Mouse (Mus musculus): ENCODE results near the gene Sirt4. TPM values are rescaled to one million over a fixed set of nuclear protein-coding genes. Genes with fewer than 3 reads are reported as not detected.

The Sirt4 gene
- polyA plus RNA-seq, 1 experiment from 2014 or later = 17.2 TPM

DNA sequence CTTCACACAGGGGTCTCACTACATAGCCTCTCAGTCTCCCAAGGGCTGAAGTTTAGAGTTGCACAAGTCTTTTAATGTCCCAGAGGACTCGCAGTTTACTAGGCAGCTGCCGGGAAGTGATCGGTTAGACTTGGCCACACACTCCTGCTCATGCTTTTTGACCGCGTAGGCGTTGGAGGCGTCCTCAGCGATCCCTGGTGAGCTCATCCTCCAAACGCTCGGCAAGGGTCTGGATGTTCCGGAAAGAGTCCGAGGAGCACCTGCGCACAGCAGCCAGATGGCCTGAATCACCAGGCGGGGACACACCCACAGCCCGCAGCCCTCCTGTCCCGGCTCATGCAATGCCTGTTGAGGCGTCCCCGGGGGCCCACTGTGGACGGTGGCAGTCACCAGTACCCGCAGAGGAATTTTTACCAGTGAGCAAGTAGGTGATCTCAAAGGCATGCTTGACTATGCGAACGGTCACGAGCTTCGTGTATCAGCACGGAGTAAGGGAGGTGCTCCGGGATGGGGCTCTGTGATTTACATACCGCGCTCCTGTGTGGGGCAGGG is 7.3 kb upstream of the Sirt4 start:
- Histone ChIP-seq H3K9me3 (replicated peaks; ENCODE audit: control insufficient read depth, low read length) (no peaks in the 10 kb centered on the region), H3K4me1 (ENCODE audit: control insufficient read depth, insufficient read depth, low read length) (peaks cover 5% of the 10 kb centered on the region; the same call in 1 of the 2 replicates), H3K27me3 (ENCODE audit: control insufficient read depth, insufficient read depth, low read length) (no peaks in the 10 kb centered on the region), H3K36me3 (replicated peaks; ENCODE audit: control insufficient read depth, insufficient read depth, low read depth, low read length) (no peaks in the 10 kb centered on the region), H3K4me2 (ENCODE audit: low read depth, low read length) (peak overlapping the region; percentile 45), H3K4me3 (ENCODE audit: low read depth, low read length) (0 out of 2 replicates have a peak overlapping the region, but pooled peaks have one; percentile 4), H3K27ac (replicated peaks; ENCODE audit: low read depth, low read length) (no peak overlapping the region), H3K9ac (replicated peaks; ENCODE audit: low read length) (no peak overlapping the region)
- no peak for ATAC-seq (replicated peaks; ENCODE audit: insufficient number of reproducible peaks, low FRiP score, low TSS enrichment, low read depth)
- WGBS = 8% methylated on average over 28 of the region's 28 CpGs
- DNase-seq (ENCODE audit: low spot score) = no peak

DNA sequence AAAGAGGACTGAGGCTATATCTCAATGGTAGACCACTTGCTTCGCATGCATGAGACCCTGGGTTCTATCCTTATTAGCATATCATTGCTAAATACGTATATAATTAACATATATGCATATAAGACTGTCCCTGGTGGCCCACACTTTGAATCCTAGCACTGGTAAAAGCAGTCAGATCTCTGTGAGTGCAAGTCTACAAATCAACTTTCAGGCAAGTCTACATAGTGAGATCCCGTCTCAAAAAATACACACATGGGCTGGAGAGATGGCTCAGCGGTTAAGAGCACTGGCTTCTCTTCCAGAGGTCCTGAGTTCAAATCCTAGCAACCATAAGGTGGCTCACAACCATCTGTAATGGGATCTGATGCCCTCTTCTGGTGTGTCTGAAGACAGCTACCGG is 6.6 kb upstream of the Sirt4 start:
- no peak overlapping the region for H3K27ac ChIP-seq (replicated peaks; ENCODE audit: low read depth, low read length)
- H3K9me3 ChIP-seq (replicated peaks; ENCODE audit: control insufficient read depth, low read length) = no peaks in the 10 kb centered on the region
- H3K4me1 ChIP-seq (ENCODE audit: control insufficient read depth, insufficient read depth, low read length) = peaks cover 5% of the 10 kb centered on the region; the same call in 1 of the 2 replicates
- DNase-seq (ENCODE audit: low spot score) (no peak), ATAC-seq (replicated peaks; ENCODE audit: insufficient number of reproducible peaks, low FRiP score, low TSS enrichment, low read depth) (no peak)
- no peak overlapping the region for H3K4me2 ChIP-seq (ENCODE audit: low read depth, low read length)
- no peaks in the 10 kb centered on the region for H3K36me3 ChIP-seq (replicated peaks; ENCODE audit: control insufficient read depth, insufficient read depth, low read depth, low read length)
- no peaks in the 10 kb centered on the region for H3K27me3 ChIP-seq (ENCODE audit: control insufficient read depth, insufficient read depth, low read length)
- H3K4me3 ChIP-seq (ENCODE audit: low read depth, low read length) = no peak overlapping the region
- H3K9ac ChIP-seq (replicated peaks; ENCODE audit: low read length) = no peak overlapping the region
- 40% methylated on average over 5 of the region's 5 CpGs for WGBS

DNA sequence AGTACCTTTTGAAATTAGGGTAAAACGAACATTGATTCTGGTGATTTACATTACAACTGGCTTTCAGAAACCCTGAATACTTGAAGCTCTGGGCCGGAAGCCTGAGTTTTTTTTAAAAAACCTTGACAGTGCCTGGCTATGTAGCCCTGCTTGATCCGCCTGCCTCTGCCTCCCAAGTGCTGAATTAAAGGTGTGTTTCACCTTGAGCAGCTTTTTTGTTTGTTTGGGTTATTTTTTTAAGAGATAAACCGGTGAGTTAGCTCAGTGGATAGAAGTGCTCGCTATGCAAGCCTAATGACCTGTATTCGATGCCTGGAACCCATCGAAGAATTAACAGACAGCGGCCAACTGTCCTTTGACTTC is 6.1 kb upstream of the Sirt4 start:
- ATAC-seq (replicated peaks; ENCODE audit: insufficient number of reproducible peaks, low FRiP score, low TSS enrichment, low read depth) = no peak
- Histone ChIP-seq H3K4me2 (ENCODE audit: low read depth, low read length) (no peak overlapping the region), H3K4me3 (ENCODE audit: low read depth, low read length) (no peak overlapping the region), H3K27me3 (ENCODE audit: control insufficient read depth, insufficient read depth, low read length) (no peaks in the 10 kb centered on the region), H3K27ac (replicated peaks; ENCODE audit: low read depth, low read length) (no peak overlapping the region), H3K9me3 (replicated peaks; ENCODE audit: control insufficient read depth, low read length) (no peaks in the 10 kb centered on the region), H3K36me3 (replicated peaks; ENCODE audit: control insufficient read depth, insufficient read depth, low read depth, low read length) (no peaks in the 10 kb centered on the region), H3K9ac (replicated peaks; ENCODE audit: low read length) (no peak overlapping the region), H3K4me1 (ENCODE audit: control insufficient read depth, insufficient read depth, low read length) (peaks cover 5% of the 10 kb centered on the region; the same call in 1 of the 2 replicates)
- DNase-seq (ENCODE audit: low spot score) = no peak
- 11% methylated on average over 8 of the region's 8 CpGs for WGBS

DNA sequence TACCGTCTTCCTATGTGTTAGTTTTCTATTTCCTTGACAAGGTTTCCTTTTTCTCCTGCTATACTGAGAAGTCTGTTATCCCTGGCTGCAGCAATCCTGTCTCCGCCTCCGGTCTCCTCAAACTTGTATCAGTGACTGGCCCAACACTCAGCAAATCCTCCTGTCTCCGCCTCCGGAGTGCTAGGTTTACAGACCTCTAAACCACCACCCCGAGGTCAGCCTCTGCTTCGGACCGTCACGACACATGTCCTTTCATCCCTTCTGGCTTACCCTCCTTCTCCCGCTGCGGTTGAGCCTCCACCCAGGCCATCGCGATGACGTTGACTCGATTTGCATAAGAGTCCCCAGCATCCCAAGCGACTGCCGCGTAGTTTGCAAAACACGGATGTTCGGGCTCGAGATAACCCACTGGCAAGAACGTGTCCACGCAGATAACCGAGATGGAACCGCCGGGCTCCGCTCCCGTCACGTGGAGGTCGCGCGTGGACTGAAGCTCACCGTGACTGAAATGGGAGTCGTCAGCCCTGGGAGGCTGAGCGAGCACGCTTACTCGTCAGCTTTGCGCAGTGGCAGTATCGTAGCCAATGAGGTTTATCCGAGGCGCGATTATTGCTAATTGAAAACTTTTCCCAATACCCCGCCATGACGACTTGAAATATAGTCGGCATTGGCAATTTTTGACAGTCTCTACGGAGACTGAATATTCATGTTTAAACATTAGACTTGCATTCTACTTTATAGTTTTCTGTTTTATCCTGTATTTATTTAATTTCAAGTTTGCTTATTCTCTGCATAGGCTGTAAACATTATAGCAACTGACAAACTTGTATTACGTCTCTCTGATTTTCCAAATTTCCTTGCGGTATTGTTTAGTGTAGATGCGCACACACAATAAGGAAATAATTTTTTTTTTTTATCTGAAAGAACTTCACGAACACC is 5.4 kb upstream of the Sirt4 start:
- Histone ChIP-seq H3K4me3 (ENCODE audit: low read depth, low read length) (peak overlapping the region; percentile 24), H3K4me2 (ENCODE audit: low read depth, low read length) (peak overlapping the region; percentile 40), H3K27me3 (ENCODE audit: control insufficient read depth, insufficient read depth, low read length) (no peaks in the 10 kb centered on the region), H3K36me3 (replicated peaks; ENCODE audit: control insufficient read depth, insufficient read depth, low read depth, low read length) (no peaks in the 10 kb centered on the region), H3K27ac (replicated peaks; ENCODE audit: low read depth, low read length) (peak overlapping the region; percentile 99), H3K9ac (replicated peaks; ENCODE audit: low read length) (peak overlapping the region; percentile 59), H3K4me1 (ENCODE audit: control insufficient read depth, insufficient read depth, low read length) (peaks cover 5% of the 10 kb centered on the region; the same call in 1 of the 2 replicates), H3K9me3 (replicated peaks; ENCODE audit: control insufficient read depth, low read length) (no peaks in the 10 kb centered on the region)
- ATAC-seq (replicated peaks; ENCODE audit: insufficient number of reproducible peaks, low FRiP score, low TSS enrichment, low read depth) (peak; percentile 72), DNase-seq (ENCODE audit: low spot score) (peak; percentile 89)
- under 1% methylated on average over 50 of the region's 50 CpGs for WGBS

DNA sequence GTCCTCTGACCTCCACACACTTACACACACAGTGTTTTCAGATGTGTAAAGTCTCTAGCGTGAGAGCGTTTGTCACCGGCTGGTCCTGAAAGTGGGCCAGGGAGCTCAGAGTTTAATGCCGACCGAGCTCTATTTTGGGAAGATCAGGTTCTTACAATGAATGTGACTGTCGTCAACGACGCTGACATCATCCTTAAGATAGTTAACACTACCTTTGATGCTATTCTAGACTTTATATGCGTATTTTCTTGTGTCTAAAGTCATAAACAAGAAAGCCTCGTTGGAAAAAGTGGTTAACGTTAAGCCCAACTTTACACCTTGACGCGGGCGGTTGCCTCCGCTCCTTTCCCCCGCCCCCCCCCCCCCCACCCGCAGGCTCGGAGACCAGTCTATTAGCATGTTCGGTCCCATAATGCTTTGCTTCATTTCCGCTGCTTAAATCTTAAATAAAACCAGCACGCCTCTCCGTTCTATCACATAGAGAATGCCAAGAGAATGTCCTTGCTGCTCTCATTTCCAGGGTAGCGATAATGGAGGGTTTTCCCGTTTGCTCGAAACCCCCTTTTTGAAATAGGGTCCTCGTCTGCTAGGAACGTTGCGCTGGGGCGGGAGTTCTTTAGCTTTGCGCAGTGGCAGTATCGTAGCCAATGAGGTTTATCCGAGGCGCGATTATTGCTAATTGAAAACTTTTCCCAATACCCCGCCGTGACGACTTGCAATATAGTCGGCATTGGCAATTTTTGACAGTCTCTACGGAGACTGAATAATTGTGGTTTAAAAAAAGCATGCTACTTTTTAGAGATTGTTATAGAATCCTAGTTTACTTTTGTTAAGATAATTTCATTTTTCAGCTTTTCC is 4.5 kb upstream of the Sirt4 start:
- Histone ChIP-seq H3K27ac (replicated peaks; ENCODE audit: low read depth, low read length) (peak overlapping the region; percentile 99), H3K4me3 (ENCODE audit: low read depth, low read length) (peak overlapping the region; percentile 17), H3K9me3 (replicated peaks; ENCODE audit: control insufficient read depth, low read length) (no peaks in the 10 kb centered on the region), H3K27me3 (ENCODE audit: control insufficient read depth, insufficient read depth, low read length) (no peaks in the 10 kb centered on the region), H3K9ac (replicated peaks; ENCODE audit: low read length) (peak overlapping the region; percentile 44), H3K4me1 (ENCODE audit: control insufficient read depth, insufficient read depth, low read length) (peaks cover 5% of the 10 kb centered on the region; the same call in 1 of the 2 replicates), H3K4me2 (ENCODE audit: low read depth, low read length) (peak overlapping the region; percentile 42), H3K36me3 (replicated peaks; ENCODE audit: control insufficient read depth, insufficient read depth, low read depth, low read length) (no peaks in the 10 kb centered on the region)
- peak; percentile 93 for DNase-seq (ENCODE audit: low spot score)
- WGBS = under 1% methylated on average over 37 of the region's 39 CpGs
- ATAC-seq (replicated peaks; ENCODE audit: insufficient number of reproducible peaks, low FRiP score, low TSS enrichment, low read depth) = peak; percentile 74

DNA sequence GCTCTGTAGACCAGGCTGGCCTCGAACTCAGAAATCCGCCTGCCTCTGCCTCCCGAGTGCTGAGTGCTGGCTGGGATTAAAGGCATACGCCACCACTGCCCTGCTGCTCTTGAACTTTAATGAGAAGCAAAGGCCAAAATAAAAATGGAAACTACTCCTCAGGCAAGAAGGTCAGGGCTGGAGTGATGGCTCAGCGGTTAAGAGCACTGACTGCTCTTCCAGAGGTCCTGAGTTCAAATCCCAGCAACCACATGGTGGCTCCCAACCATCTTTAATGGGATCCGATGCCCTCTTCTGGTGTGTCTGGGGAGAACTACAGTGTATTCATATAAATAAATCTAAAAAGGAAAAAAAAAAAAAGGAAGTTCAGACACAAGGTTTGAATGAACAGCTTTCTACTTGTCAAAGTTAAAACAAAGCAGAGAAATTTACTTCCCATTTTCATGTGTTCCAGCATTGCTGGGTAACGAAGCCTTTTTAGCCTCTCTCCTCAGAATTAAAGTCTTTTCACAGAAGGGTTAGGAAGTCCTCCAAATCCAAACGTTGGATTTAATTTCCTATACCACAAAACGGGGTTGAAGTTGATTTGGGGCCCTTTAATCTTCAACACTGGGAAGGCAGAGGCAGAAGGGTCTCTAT is 3.5 kb upstream of the Sirt4 start:
- Histone ChIP-seq H3K9ac (replicated peaks; ENCODE audit: low read length) (no peak overlapping the region), H3K4me2 (ENCODE audit: low read depth, low read length) (no peak overlapping the region), H3K27me3 (ENCODE audit: control insufficient read depth, insufficient read depth, low read length) (no peaks in the 10 kb centered on the region), H3K36me3 (replicated peaks; ENCODE audit: control insufficient read depth, insufficient read depth, low read depth, low read length) (no peaks in the 10 kb centered on the region), H3K9me3 (replicated peaks; ENCODE audit: control insufficient read depth, low read length) (no peaks in the 10 kb centered on the region), H3K27ac (replicated peaks; ENCODE audit: low read depth, low read length) (no peak overlapping the region), H3K4me3 (ENCODE audit: low read depth, low read length) (no peak overlapping the region), H3K4me1 (ENCODE audit: control insufficient read depth, insufficient read depth, low read length) (peaks cover 5% of the 10 kb centered on the region; the same call in 1 of the 2 replicates)
- no peak for DNase-seq (ENCODE audit: low spot score)
- ATAC-seq (replicated peaks; ENCODE audit: insufficient number of reproducible peaks, low FRiP score, low TSS enrichment, low read depth) = no peak
- 73% methylated on average over 9 of the region's 9 CpGs for WGBS

GRCm38 (mm10) chr5:115487353-115487752 is 2.8 kb upstream of the Sirt4 start:
- 81% methylated on average over 8 of the region's 8 CpGs for WGBS
- H3K9me3 ChIP-seq (replicated peaks; ENCODE audit: control insufficient read depth, low read length) = no peaks in the 10 kb centered on the region
- H3K27me3 ChIP-seq (ENCODE audit: control insufficient read depth, insufficient read depth, low read length) = peaks cover 4% of the 10 kb centered on the region
- H3K9ac ChIP-seq (replicated peaks; ENCODE audit: low read length) = no peak overlapping the region
- no peaks in the 10 kb centered on the region for H3K36me3 ChIP-seq (replicated peaks; ENCODE audit: control insufficient read depth, insufficient read depth, low read depth, low read length)
- no peak overlapping the region for H3K4me3 ChIP-seq (ENCODE audit: low read depth, low read length)
- no peak for ATAC-seq (replicated peaks; ENCODE audit: insufficient number of reproducible peaks, low FRiP score, low TSS enrichment, low read depth)
- H3K27ac ChIP-seq (replicated peaks; ENCODE audit: low read depth, low read length) = no peak overlapping the region
- peaks cover 5% of the 10 kb centered on the region; the same call in 1 of the 2 replicates for H3K4me1 ChIP-seq (ENCODE audit: control insufficient read depth, insufficient read depth, low read length)
- no peak overlapping the region for H3K4me2 ChIP-seq (ENCODE audit: low read depth, low read length)
- DNase-seq (ENCODE audit: low spot score) = no peak
